Mouse (Mus musculus) spleen, embryonic (tissue): ENCODE measurements around the gene Cks1b.

Experiments used
- CTCF ChIA-PET: fragments of 350-600 bp; sonication (Branson Sonifier 250); formaldehyde crosslinking; loops from one replicate; lab custom pipeline; 2022; lab: Charles Lee

The Cks1b gene

GRCm38 (mm10) chr3:89384331-89385076 lies 33.7 kb downstream of the Cks1b start:
- CTCF ChIA-PET = interaction anchor here (0.6 to 1.1 kb wide), 7 partner anchors 8 to 75 kb away, joined by 3 to 7 read pairs (median 4); no protein-coding TSS in a partner anchor

- CTCF ChIA-PET = interaction anchor here (1.1 kb wide), 1 partner anchor 9 kb away, joined by 3 read pairs; no protein-coding TSS in a partner anchor
Measured at GRCm38 (mm10) chr3:89383651-89384255, 34.4 kb downstream of the Cks1b start.

- CTCF ChIA-PET = interaction anchor here (1.0 kb wide), 1 partner anchor 9 kb away, joined by 4 read pairs; no protein-coding TSS in a partner anchor
Measured at GRCm38 (mm10) chr3:89382950-89383349, 35.2 kb downstream of the Cks1b start.

GRCm38 (mm10) chr3:89382033-89382882 lies 35.9 kb downstream of the Cks1b start:
- CTCF ChIA-PET = interaction anchor here (1.0 kb wide), 1 partner anchor 9 kb away, joined by 4 read pairs; no protein-coding TSS in a partner anchor

GRCm38 (mm10) chr3:89381233-89381632 lies 37.0 kb downstream of the Cks1b start:
- CTCF ChIA-PET = no interaction called here

- CTCF ChIA-PET = interaction anchor here (1.7 kb wide), 1 partner anchor 15 kb away, joined by 5 read pairs; no protein-coding TSS in a partner anchor
Measured at GRCm38 (mm10) chr3:89380711-89381110, 37.5 kb downstream of the Cks1b start.

- CTCF ChIA-PET = interaction anchor here (1.7 kb wide), 1 partner anchor 16 kb away, joined by 5 read pairs; no protein-coding TSS in a partner anchor
Measured at GRCm38 (mm10) chr3:89380291-89380690, 37.9 kb downstream of the Cks1b start.

GRCm38 (mm10) chr3:89379388-89380131 lies 38.6 kb downstream of the Cks1b start:
- CTCF ChIA-PET = interaction anchor here (1.7 kb wide), 1 partner anchor 17 kb away, joined by 5 read pairs; no protein-coding TSS in a partner anchor

GRCm38 (mm10) chr3:89378394-89379067 lies 39.7 kb downstream of the Cks1b start:
- CTCF ChIA-PET = interaction anchor here (0.6 to 0.7 kb wide), 4 partner anchors 24 to 112 kb away, joined by 3 to 8 read pairs (median 6); no protein-coding TSS in a partner anchor

GRCm38 (mm10) chr3:89377831-89378230 lies 40.4 kb downstream of the Cks1b start:
- CTCF ChIA-PET = interaction anchor here (0.6 to 0.7 kb wide), 4 partner anchors 23 to 111 kb away, joined by 3 to 8 read pairs (median 6); no protein-coding TSS in a partner anchor

- CTCF ChIA-PET = interaction anchor here (0.7 kb wide), 1 partner anchor 819 kb away, joined by 3 read pairs; no protein-coding TSS in a partner anchor
Measured at GRCm38 (mm10) chr3:89373581-89374231, 44.5 kb downstream of the Cks1b start.

- CTCF ChIA-PET = no interaction called here
Measured at GRCm38 (mm10) chr3:89367338-89367737, 50.8 kb downstream of the Cks1b start.

GRCm38 (mm10) chr3:89365486-89366414 lies 52.4 kb downstream of the Cks1b start:
- CTCF ChIA-PET = no interaction called here
